Mouse (Mus musculus): Measurements from ENCODE around the gene H2-M2.
"Not testable (repeated sequence)": the region's sequence is repeated elsewhere in the genome, so short reads cannot be mapped to it uniquely, and the experiment has no call there.

The H2-M2 gene

GRCm38 (mm10) chr17:37483452-37483851, at the start of gene H2-M2:
Gene H2-M2, minus strand, starts transcription at chr17:37483552.
- no peak for DNase-seq (ENCODE audit: low read depth, low spot score)

DNA sequence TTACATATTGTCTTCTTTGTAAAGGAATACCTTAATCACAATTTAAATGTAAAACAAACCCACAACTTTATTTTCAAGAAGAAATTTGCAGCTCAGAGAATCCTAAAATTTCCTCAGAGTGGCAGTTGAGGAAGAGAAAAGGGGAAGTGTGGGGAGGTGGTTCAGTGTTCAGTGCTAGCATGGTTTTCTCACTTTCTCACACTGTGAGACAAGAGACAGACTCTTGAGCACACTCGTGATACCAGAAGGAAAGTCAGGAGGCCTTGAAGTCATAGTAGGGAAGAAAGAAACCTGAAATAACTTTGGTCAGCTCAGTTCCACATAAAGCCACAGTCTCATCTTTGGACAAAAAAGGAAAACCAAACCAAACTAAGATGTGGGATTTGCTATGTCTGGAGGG, 42.1 kb upstream of the H2-M2 start:
- not testable (repeated sequence) for DNase-seq (ENCODE audit: low read depth, low spot score)

DNA sequence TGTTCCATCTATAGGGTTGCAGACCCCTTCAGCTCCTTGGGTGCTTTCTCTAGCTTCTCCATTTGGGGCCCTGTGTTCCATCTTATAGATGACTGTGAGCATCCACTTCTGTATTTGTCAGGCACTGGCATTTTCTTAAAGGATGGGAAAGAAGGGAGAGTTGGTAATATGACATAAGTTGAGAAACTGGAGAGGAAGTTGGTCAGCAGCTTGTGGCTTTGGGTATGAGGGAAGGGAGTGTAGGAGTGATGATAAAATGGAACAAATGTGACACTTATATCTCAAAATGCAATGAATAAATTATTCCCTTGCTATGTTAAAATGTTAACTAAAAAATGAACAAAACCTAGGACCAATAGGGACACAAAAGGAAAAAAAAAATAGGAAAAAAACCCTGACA, 41.3 kb upstream of the H2-M2 start:
- DNase-seq (ENCODE audit: low read depth, low spot score): not testable (repeated sequence)

DNA sequence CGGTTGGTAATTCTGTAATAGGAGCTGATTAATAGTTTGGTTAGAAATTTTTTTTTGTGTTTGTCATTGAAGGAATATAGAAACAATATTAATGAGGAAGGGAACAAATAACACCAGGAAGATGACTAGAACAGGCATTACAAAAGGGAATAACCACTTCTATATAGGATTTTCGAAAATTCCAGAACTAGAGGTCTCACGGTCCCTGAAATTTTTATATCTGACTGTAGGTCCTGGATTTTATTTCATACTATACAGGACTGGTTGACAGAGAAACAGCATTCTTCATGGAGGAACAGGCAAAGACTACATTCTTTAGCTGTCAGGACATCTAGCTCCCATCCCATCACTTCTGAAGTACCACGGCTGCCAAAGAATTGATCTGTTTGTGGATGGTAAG, 24.4 kb upstream of the H2-M2 start, which contains the start of gene Olfr111:
TSS of gene Olfr111 (plus strand) at position 301 of the 400 bp plus-strand sequence.
- no peak for DNase-seq (ENCODE audit: low read depth, low spot score)

DNA sequence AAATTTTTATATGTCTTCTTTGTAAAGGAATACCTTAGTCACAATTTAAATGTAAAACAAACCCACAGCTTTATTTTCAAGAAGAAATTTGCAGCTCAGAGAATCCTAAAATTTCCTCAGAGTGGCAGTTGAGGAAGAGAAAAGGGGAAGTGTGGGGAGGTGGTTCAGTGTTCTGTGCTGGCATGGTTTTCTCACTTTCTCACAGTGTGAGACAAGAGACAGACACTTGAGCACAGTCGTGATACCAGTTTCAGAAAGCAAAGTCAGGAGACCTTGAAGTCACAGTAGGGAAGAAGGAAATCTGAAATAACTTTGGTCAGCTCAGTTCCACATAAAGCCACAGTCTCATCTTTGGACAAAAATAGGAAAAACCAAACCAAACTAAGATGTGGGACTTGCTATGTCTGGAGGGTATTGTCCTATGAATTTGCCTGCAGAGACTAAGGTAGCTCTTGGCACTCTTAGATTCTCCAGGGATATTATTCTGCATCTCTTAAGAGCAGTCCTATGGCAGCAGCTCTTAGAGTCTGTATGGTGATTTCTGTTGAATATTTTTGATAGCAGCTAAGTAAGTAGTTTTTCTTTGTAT, 8.7 kb upstream of the H2-M2 start, which contains the start of gene Olfr110:
TSS of gene Olfr110 (plus strand) at position 539 of the 589 bp plus-strand sequence.
- no peak for DNase-seq (ENCODE audit: low read depth, low spot score)

DNA sequence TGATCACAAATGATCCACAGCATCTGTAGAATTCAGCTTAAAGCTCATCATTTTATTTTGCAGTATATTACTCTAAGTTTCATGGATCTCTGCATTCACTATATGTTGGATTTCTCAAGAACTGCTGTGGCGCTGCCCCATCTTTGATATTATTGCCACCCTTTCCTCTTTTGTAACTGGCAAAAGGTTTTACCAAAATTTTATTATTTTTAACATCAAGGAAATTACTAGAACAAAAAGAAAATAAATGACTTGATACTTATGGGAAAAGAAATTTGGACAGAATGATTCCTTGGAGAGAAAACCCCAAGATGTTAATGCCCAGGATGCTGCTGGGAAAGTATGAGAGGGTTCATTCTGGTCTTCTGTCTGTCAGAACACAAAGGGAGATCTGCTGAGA, 24.7 kb downstream of the H2-M2 start, which contains the start of gene Olfr109:
TSS of gene Olfr109 (plus strand) at position 301 of the 400 bp plus-strand sequence.
- DNase-seq (ENCODE audit: low read depth, low spot score): no peak

GRCm38 (mm10) chr17:37445180-37445579, 38.2 kb downstream of the H2-M2 start, which contains the start of gene Olfr108:
Gene Olfr108, plus strand, starts transcription at chr17:37445480.
- no peak for DNase-seq (ENCODE audit: low read depth, low spot score)
